Mouse (Mus musculus) regulatory T cell (primary cell): ENCODE measurements at regions not wholly inside any gene's neighbourhood (a gene's known extent, or its start where the extent isn't known, plus 50 kb on each side); places are given as distances from the start of the nearest gene placed in this dataset.

Source experiments
- in situ Hi-C: fragments of 300-600 bp; cut with MboI, MseI; formaldehyde crosslinking; loops from one replicate; pipeline ENCODE4 v1.15.1; 2025; ENCODE audit warnings: high pct_unique_total_duplicates

GRCm38 (mm10) chr12:30510861-30511260 lies 73.4 kb upstream of the Tmem18 start:
- in situ Hi-C loops, result no loop called here

- in situ Hi-C loops, result no loop called here
Observed at GRCm38 (mm10) chr12:30483370-30483769, 100.9 kb upstream of the Tmem18 start.

- in situ Hi-C loops, result no loop called here
Observed at GRCm38 (mm10) chr12:30473473-30473815, 100.3 kb upstream of the Sntg2 start.

GRCm38 (mm10) chr12:30472743-30473472 lies 99.7 kb upstream of the Sntg2 start:
- in situ Hi-C loops, result no loop called here

GRCm38 (mm10) chr12:30467186-30467585 lies 94.0 kb upstream of the Sntg2 start:
- in situ Hi-C loops, result no loop called here

GRCm38 (mm10) chr12:30450614-30451013 lies 77.4 kb upstream of the Sntg2 start:
- in situ Hi-C loops, result no loop called here

GRCm38 (mm10) chr12:30434892-30435291 lies 61.7 kb upstream of the Sntg2 start:
- in situ Hi-C loops, result no loop called here

- in situ Hi-C loops, result no loop called here
Observed at GRCm38 (mm10) chr12:30432861-30433260, 59.7 kb upstream of the Sntg2 start.

- in situ Hi-C loops, result no loop called here
Observed at GRCm38 (mm10) chr12:30430641-30431040, 57.5 kb upstream of the Sntg2 start.

- in situ Hi-C loops, result loop anchor here (10.0 kb wide), 1 partner anchor 690 kb away; no protein-coding TSS in a partner anchor
Observed at GRCm38 (mm10) chr12:30425301-30425700, 52.1 kb upstream of the Sntg2 start.
